Mouse (Mus musculus) heart, adult 2 months (tissue): Measurements from ENCODE around the gene C2cd4a.

Experiments used
- CTCF ChIP-seq: fragments of 200-600 bp; IDR thresholded peaks from 2 replicates; pipeline ENCODE4 v1.8.1; 2022; ENCODE audit warnings: antibody characterized with exemption, mild to moderate bottlenecking, moderate library complexity
- POLR2A ChIP-seq: fragments of 200-500 bp; IDR thresholded peaks from 2 replicates; pipeline ENCODE4 v1.6.1; 2011; ENCODE audit warnings: mild to moderate bottlenecking, low read depth, low read length, control low read depth; ENCODE audit not compliant: insufficient read depth

GRCm38 (mm10) chr9:67860273-67860672 lies 28.1 kb upstream of the C2cd4a start:
- TF ChIP-seq POLR2A (no peak), CTCF (no peak)
